Mouse (Mus musculus) small intestine, adult 2 months (tissue): ENCODE measurements at regions not wholly inside any gene's neighbourhood (a gene's known extent, or its start where the extent isn't known, plus 50 kb on each side); places are given as distances from the start of the nearest gene placed in this dataset.

ENCODE experiments used
- CTCF ChIP-seq: fragments of 200-500 bp; IDR thresholded peaks from 2 replicates; pipeline ENCODE4 v1.5.1; 2012; ENCODE audit warnings: low read depth, mild to moderate bottlenecking, control low read depth, inconsistent platforms, low read length, moderate library complexity, mixed read lengths; ENCODE audit not compliant: insufficient replicate concordance, insufficient read length; ENCODE audit errors: extremely low read depth
- POLR2A ChIP-seq: fragments of 200-500 bp; IDR thresholded peaks from 2 replicates; pipeline ENCODE4 v1.6.1; 2012; ENCODE audit warnings: low read depth, mild to moderate bottlenecking, control low read depth, inconsistent platforms, low read length, moderate library complexity

DNA sequence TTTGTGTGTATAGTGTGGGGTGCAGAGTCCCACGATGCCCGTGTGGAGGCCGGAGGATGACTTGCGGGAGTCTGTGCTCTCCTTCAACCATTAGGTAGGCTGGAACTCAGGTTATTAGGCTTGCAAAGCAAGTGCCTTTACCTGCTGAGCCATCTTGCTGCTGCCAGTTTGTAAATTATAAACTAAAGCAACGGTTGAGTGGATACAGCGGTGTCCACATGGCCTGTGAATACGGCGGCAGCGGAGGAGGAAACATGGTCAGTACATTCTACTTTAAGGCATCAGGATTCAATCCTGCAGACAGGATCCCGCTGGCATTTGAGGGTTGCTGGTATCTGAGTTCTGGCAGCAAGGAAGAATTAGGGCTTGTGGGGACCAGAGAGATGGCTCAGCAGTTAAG, 143.1 kb downstream of the Cct6b start:
- TF ChIP-seq CTCF (no peak), POLR2A (no peak)
